Mouse (Mus musculus): ENCODE measurements around the gene Rps16.

DNA sequence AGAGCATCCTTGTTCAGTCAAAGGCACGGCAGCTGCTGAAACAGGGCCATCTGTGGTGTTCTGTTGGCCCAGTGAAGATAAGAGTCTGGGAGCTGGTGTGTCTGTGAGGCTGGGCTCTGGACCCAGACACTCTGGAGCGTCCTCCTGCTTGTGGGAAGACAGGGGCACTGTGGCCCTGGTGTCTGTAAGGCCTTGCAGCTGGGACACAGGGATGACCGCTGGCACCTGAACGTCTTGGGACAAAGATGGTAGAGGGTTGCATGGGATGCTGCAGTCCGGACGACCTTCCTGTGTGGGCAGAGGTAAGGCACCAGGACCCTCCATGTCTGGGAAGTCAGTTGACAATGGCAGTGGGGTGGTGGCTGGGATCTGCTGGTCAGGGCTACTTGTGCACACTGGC, 9.8 kb downstream of the Rps16 start:
- no peak for TF ChIP-seq EP300 (IDR thresholded peaks at IDR 0.05; ENCODE audit: low read depth)
- no peak for TF ChIP-seq CTCF (IDR thresholded peaks at IDR 0.05; ENCODE audit: low read depth)
